Mouse (Mus musculus) E14TG2a.4 (cell line): ENCODE measurements around the gene Polr2j.

Experiments used
- CTCF ChIP-seq: conservative IDR thresholded peaks from 2 replicates; pipeline ENCODE4 v1.5.1; 2014; ENCODE audit warnings: low read length
- POU5F1 ChIP-seq: IDR thresholded peaks from 2 replicates; pipeline ENCODE4 v1.6.1; 2014; ENCODE audit warnings: low read length, borderline replicate concordance

GRCm38 (mm10) chr5:136143161-136143755 is 26.8 kb downstream of the Polr2j start:
- TF ChIP-seq CTCF (peak; percentile 78), POU5F1 (no peak)
